Mouse (Mus musculus) heart, embryonic 14.5 days (tissue): ENCODE data around the gene Rps27rt. TPM values are rescaled to one million over a fixed set of nuclear protein-coding genes. Genes with fewer than 3 reads are reported as not detected.

Experiments used
- ATAC-seq: fragments of 200-750 bp; cut with Nextera tagmentation; 2 replicates; pipeline ENCODE4 v1.8.0; 2017; ENCODE audit warnings: low read depth, moderate TSS enrichment; ENCODE audit not compliant: insufficient number of reproducible peaks, insufficient read depth, low FRiP score
- H3K27ac ChIP-seq, 2 experiments: fragments of 200-500 bp in 1 of 2; fragments of 300-500 bp in 1 of 2; sonication (generic) in 1 of 2; replicated peaks in 1 of 2; 2 replicates each; pipeline ENCODE4 v1.5.1; 2012 to 2014; ENCODE audit warnings: low read depth in 2 of 2, low read length in 2 of 2, control low read depth in 1 of 2, mild to moderate bottlenecking in 1 of 2, mixed read lengths in 1 of 2; ENCODE audit not compliant: control insufficient read depth in 1 of 2, insufficient read depth in 1 of 2
- H3K27me3 ChIP-seq: fragments of 300-500 bp; sonication (generic); 2 replicates; pipeline ENCODE4 v1.6.1; 2014; ENCODE audit warnings: mild to moderate bottlenecking, low read length, control low read depth; ENCODE audit not compliant: control insufficient read depth, insufficient read depth
- H3K36me3 ChIP-seq: fragments of 300-500 bp; sonication (generic); 2 replicates; pipeline ENCODE4 v1.6.1; 2014; ENCODE audit warnings: mild to moderate bottlenecking, control low read depth, low read length, mixed read lengths; ENCODE audit not compliant: control insufficient read depth, insufficient read depth
- H3K4me1 ChIP-seq, 2 experiments: fragments of 200-500 bp in 1 of 2; fragments of 300-500 bp in 1 of 2; sonication (generic) in 1 of 2; 2 replicates each; pipeline ENCODE4 v1.6.1; 2012 to 2014; ENCODE audit warnings: low read length in 2 of 2, control low read depth in 1 of 2, mixed read lengths in 1 of 2; ENCODE audit not compliant: control insufficient read depth in 2 of 2, insufficient read depth in 2 of 2
- H3K4me2 ChIP-seq: fragments of 300-500 bp; sonication (generic); 2 replicates; pipeline ENCODE4 v1.6.1; 2014; ENCODE audit warnings: mild to moderate bottlenecking, low read length
- H3K4me3 ChIP-seq, 2 experiments: fragments of 200-500 bp in 1 of 2; fragments of 300-500 bp in 1 of 2; sonication (generic) in 1 of 2; 2 replicates each; pipeline ENCODE4 v1.5.1; 2012 to 2014; ENCODE audit warnings: low read length in 2 of 2, mild to moderate bottlenecking in 2 of 2, control low read depth in 1 of 2, low read depth in 1 of 2, moderate library complexity in 1 of 2; ENCODE audit not compliant: control insufficient read depth in 1 of 2, insufficient read depth in 1 of 2
- H3K9ac ChIP-seq: fragments of 300-500 bp; sonication (generic); 2 replicates; pipeline ENCODE4 v1.6.1; 2014; ENCODE audit warnings: mild to moderate bottlenecking, low read length
- H3K9me3 ChIP-seq: fragments of 300-500 bp; sonication (generic); 2 replicates; pipeline ENCODE4 v1.6.1; 2016; ENCODE audit warnings: low read length, control low read depth; ENCODE audit not compliant: control insufficient read depth
- WGBS: fragments of 180-500 bp; shearing (Covaris S2); extraction: QIAGEN DNeasy Blood & Tissue Kit; methylation state at CpG from one replicate; pipeline ENCODE4 v1.1.7; 2014; 5-methylcytosine and 5-hydroxymethylcytosine counted together
- polyA plus RNA-seq: library from polyadenylated mRNA; unstranded; fragments of >200 nt; fragmentation: Nextera tagmentation; extraction: Ambion mirVana; gene quantifications from 2 replicates; pipeline ENCODE4 v1.2.1, GENCODE M21; 2014

The Rps27rt gene
- polyA plus RNA-seq, 1 experiment from 2014 or later: 312 TPM

DNA sequence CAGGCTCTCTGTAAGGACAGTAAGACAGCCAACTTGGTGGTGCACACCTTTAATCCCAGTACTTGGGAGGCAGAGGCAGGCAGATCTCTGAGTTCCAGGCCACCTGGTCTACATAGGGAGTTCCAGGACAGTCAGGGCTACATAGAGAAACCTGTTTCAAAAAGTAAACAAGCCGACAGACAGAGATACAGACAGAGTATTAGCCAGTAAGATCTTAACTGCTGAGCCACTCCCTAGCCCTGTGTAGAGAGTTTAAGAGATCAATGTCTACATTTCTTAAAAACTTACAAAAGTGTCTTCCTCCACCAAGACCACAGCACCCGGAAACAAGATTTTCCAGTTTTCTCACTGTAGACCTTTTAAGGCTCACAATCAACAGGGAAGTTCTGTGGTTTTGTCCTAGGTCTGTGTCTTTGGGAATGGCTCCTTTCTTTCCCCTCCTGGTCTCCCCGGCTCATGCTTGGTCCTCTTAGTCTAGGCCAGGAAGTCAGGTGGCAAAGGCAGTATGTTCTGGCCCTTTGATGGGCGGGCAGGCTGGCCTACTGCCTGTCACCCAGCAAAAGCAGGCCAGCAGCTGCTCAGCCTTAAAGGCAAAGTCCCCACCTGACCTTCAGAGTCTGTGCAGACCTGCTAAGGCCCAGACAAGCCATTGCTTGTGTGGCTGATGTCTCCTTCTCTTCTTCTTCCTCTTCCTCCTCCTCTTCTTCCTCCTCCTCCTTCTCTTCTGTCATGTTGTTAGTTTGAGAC is 22.3 kb downstream of the Rps27rt start:
- H3K9me3 ChIP-seq: no peaks in the 10 kb centered on the region
- H3K4me1 ChIP-seq: no peaks in the 10 kb centered on the region
- H3K4me2 ChIP-seq: no peak overlapping the region
- ATAC-seq: no peak
- no peak overlapping the region for H3K4me3 ChIP-seq
- no peak overlapping the region for H3K9ac ChIP-seq
- WGBS: 56% methylated on average over 4 of the region's 4 CpGs
- H3K36me3 ChIP-seq: no peaks in the 10 kb centered on the region
- no peak overlapping the region for H3K27ac ChIP-seq
- H3K27me3 ChIP-seq: no peaks in the 10 kb centered on the region

- WGBS: 41% methylated on average over 5 of the region's 5 CpGs
- H3K9me3 ChIP-seq: no peaks in the 10 kb centered on the region
- no peak for ATAC-seq
- H3K9ac ChIP-seq: no peak overlapping the region
- no peak overlapping the region for H3K27ac ChIP-seq
- no peak overlapping the region for H3K4me2 ChIP-seq
- no peak overlapping the region for H3K4me3 ChIP-seq
- no peaks in the 10 kb centered on the region for H3K4me1 ChIP-seq
- no peaks in the 10 kb centered on the region for H3K36me3 ChIP-seq
- no peaks in the 10 kb centered on the region for H3K27me3 ChIP-seq
Observed at GRCm38 (mm10) chr9:114956945-114957344, 25.6 kb downstream of the Rps27rt start.

- no peak overlapping the region for H3K27ac ChIP-seq
- WGBS: 91% methylated on average over 11 of the region's 11 CpGs
- no peak for ATAC-seq
- no peak overlapping the region for H3K9ac ChIP-seq
- H3K4me3 ChIP-seq: no peak overlapping the region
- H3K4me1 ChIP-seq: peaks cover 0 to 2% of the 10 kb centered on the region in 2 experiments; a peak in 2 of 4 replicates
- no peaks in the 10 kb centered on the region for H3K27me3 ChIP-seq
- no peaks in the 10 kb centered on the region for H3K9me3 ChIP-seq
- H3K36me3 ChIP-seq: no peaks in the 10 kb centered on the region
- no peak overlapping the region for H3K4me2 ChIP-seq
Observed at GRCm38 (mm10) chr9:114955340-114955739, 27.2 kb downstream of the Rps27rt start.

GRCm38 (mm10) chr9:114952866-114953265 is 29.7 kb downstream of the Rps27rt start:
- H3K4me1 ChIP-seq: peaks cover 11 to 12% of the 10 kb centered on the region in 2 experiments
- no peak overlapping the region for H3K27ac ChIP-seq
- H3K9me3 ChIP-seq: no peaks in the 10 kb centered on the region
- no peak overlapping the region for H3K4me2 ChIP-seq
- ATAC-seq: no peak
- WGBS: 24% methylated on average over 1 of the region's 1 CpGs
- H3K36me3 ChIP-seq: no peaks in the 10 kb centered on the region
- no peak overlapping the region for H3K9ac ChIP-seq
- no peak overlapping the region for H3K4me3 ChIP-seq
- H3K27me3 ChIP-seq: no peaks in the 10 kb centered on the region

DNA sequence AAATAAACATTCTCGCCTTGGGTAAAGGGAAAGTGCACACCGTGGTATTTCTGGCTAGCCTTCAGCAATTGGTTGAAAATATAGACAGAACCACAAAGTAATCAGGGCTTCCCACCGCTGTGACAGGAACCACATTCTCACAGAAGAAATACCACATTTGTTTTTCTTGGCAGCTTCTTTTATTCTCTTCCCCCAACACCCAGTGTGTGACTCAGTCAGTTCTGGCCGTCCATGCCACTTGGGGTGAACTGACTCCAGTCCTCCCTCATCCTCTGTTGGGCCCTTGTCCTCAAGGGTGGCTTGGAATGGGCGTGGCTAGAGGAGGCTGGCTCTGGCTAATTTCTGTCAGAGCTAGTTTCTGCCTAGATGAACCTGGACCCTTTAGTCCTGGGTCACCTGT is 34.1 kb downstream of the Rps27rt start:
- H3K36me3 ChIP-seq: no peaks in the 10 kb centered on the region
- H3K4me2 ChIP-seq: no peak overlapping the region
- peak overlapping the region; percentile 44 to 55 for H3K27ac ChIP-seq
- H3K4me3 ChIP-seq: no peak overlapping the region
- peaks cover 11 to 12% of the 10 kb centered on the region in 2 experiments for H3K4me1 ChIP-seq
- H3K9ac ChIP-seq: no peak overlapping the region
- H3K9me3 ChIP-seq: no peaks in the 10 kb centered on the region
- 47% methylated on average over 5 of the region's 5 CpGs for WGBS
- ATAC-seq: peak; percentile 60; the same call in 1 of the 2 replicates
- H3K27me3 ChIP-seq: no peaks in the 10 kb centered on the region

GRCm38 (mm10) chr9:114945576-114945975 is 37.0 kb downstream of the Rps27rt start:
- Histone ChIP-seq H3K4me1 (peaks cover 11 to 12% of the 10 kb centered on the region in 2 experiments), H3K4me2 (no peak overlapping the region), H3K9me3 (0 out of 2 replicates have a peak, but pooled peaks cover 4% of the 10 kb centered on the region), H3K27me3 (no peaks in the 10 kb centered on the region), H3K27ac (no peak overlapping the region), H3K4me3 (no peak overlapping the region), H3K36me3 (no peaks in the 10 kb centered on the region), H3K9ac (no peak overlapping the region)
- ATAC-seq: no peak
- WGBS: 85% methylated on average over 6 of the region's 6 CpGs

DNA sequence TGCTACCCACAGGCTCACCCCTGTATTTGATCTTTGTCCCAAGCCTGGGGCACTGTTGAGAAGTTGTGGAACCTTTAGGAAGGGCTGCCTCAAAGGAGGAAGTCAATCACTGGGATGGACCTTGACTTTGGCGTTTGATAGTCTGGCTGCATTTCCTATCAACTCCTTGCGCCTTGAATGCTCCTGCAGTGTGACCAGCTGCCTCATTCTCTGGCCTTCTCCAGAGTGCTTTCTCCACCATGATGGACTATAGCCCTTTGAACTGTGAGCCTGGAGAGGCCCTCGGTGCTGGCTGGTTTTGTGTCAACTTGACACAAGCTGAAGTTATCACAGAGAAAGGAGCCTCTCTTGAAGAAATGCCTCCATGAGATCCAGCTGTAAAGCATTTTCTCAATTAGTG is 37.9 kb downstream of the Rps27rt start:
- peaks cover 7 to 11% of the 10 kb centered on the region in 2 experiments for H3K4me1 ChIP-seq
- H3K4me2 ChIP-seq: no peak overlapping the region
- WGBS: 79% methylated on average over 3 of the region's 3 CpGs
- no peak overlapping the region for H3K27ac ChIP-seq
- H3K9ac ChIP-seq: no peak overlapping the region
- H3K4me3 ChIP-seq: no peak overlapping the region
- no peaks in the 10 kb centered on the region for H3K27me3 ChIP-seq
- no peak for ATAC-seq
- no peaks in the 10 kb centered on the region for H3K36me3 ChIP-seq
- 0 out of 2 replicates have a peak, but pooled peaks cover 4% of the 10 kb centered on the region for H3K9me3 ChIP-seq
